Comparison of ENCODE assay signal across 20 mouse cellular contexts in genomic region chr3:153018051-153018450, GRCm38 (mm10). TPM values are rescaled to one million over a fixed set of nuclear protein-coding genes. Genes with fewer than 3 reads are reported as not detected.
DNase-seq lines count a peak whose midpoint lies in the region; ATAC-seq and TF ChIP-seq lines count a peak whose summit lies in the region.
"Had no signal": no experiment of that assay in that cellular context is flagged by ENCODE, and none has a peak within 500 bp of the region (broad histone marks: within the 10 kb centered on the region; RNA-seq: fewer than 3 reads in every experiment).

No protein-coding gene starts in this region.

- H3K27me3 ChIP-seq in forebrain, embryonic 14.5 days (replicated peaks; ENCODE audit: control insufficient read depth, insufficient read depth, low read length), result no peaks in the 10 kb centered on the region
- H3K27me3 ChIP-seq in forebrain, embryonic 10.5 days (ENCODE audit: poor library complexity, severe bottlenecking), result no peaks in the 10 kb centered on the region
- no peaks in the 10 kb centered on the region for H3K27me3 ChIP-seq in intestine, embryonic 15.5 days (replicated peaks)
- H3K27me3 ChIP-seq in intestine, embryonic 16.5 days (replicated peaks; ENCODE audit: control insufficient read depth, insufficient read depth, low read length), result no peaks in the 10 kb centered on the region
- no peaks in the 10 kb centered on the region for H3K27me3 ChIP-seq in lung, postnatal 0 days (replicated peaks; ENCODE audit: insufficient read depth, low read length)
- no peaks in the 10 kb centered on the region for H3K27me3 ChIP-seq in forebrain, postnatal 0 days (ENCODE audit: insufficient read depth, low read length)
- H3K27me3 ChIP-seq: embryonic facial prominence, embryonic 13.5 days; limb, embryonic 13.5 days; liver, embryonic 13.5 days had no signal

- TF ChIP-seq CTCF in lung, postnatal 0 days (IDR thresholded peaks at IDR 0.05), result no peak
- no peak for TF ChIP-seq CTCF in forebrain, postnatal 0 days (IDR thresholded peaks at IDR 0.05; ENCODE audit: low read depth)

- peak; percentile 61 for DNase-seq in forebrain, embryonic 14.5 days (ENCODE audit: low spot score)
- no peak for DNase-seq in forebrain, embryonic 10.5 days (ENCODE audit: extremely low spot score, low spot score)
- DNase-seq in lung, postnatal 36 days, result peak; percentile 3
- DNase-seq in lung, postnatal 0 days (ENCODE audit: low spot score), result no peak
- peak; percentile 30 for DNase-seq in forebrain, postnatal 0 days
- DNase-seq in frontal cortex, postnatal 25 days (ENCODE audit: low spot score in 2 of 2), result no peak
- DNase-seq: B cell, adult 2 months; cerebellum, adult 9-10 months; kidney, postnatal 4 days; liver, embryonic 13.5 days; right cerebral cortex, postnatal 14 days; spleen, adult 18-20 months; thymus, postnatal 36 days had no signal

- no peak overlapping the region for H3K4me3 ChIP-seq in forebrain, embryonic 14.5 days (ENCODE audit: low read depth, low read length)
- no peak overlapping the region for H3K4me3 ChIP-seq in forebrain, embryonic 10.5 days
- H3K4me3 ChIP-seq in intestine, embryonic 15.5 days (replicated peaks), result no peak overlapping the region
- no peak overlapping the region for H3K4me3 ChIP-seq in intestine, embryonic 16.5 days (ENCODE audit: low read length)
- H3K4me3 ChIP-seq in lung, postnatal 0 days (ENCODE audit: low read depth, low read length), result no peak overlapping the region
- H3K4me3 ChIP-seq in forebrain, postnatal 0 days (ENCODE audit: low read depth, low read length), result no peak overlapping the region
- H3K4me3 ChIP-seq: embryonic facial prominence, embryonic 13.5 days; heart, embryonic 10.5 days; limb, embryonic 13.5 days; liver, embryonic 13.5 days; midbrain, embryonic 12.5 days; myocyte had no signal

- H3K9ac ChIP-seq in forebrain, embryonic 14.5 days (ENCODE audit: low read length), result no peak overlapping the region
- H3K9ac ChIP-seq in intestine, embryonic 15.5 days, result no peak overlapping the region
- no peak overlapping the region for H3K9ac ChIP-seq in intestine, embryonic 16.5 days (ENCODE audit: low read depth, low read length)
- H3K9ac ChIP-seq in lung, postnatal 0 days (replicated peaks; ENCODE audit: low read depth), result no peak overlapping the region
- no peak overlapping the region for H3K9ac ChIP-seq in forebrain, postnatal 0 days
- H3K9ac ChIP-seq: embryonic facial prominence, embryonic 13.5 days; limb, embryonic 13.5 days; liver, embryonic 13.5 days; midbrain, embryonic 12.5 days had no signal

- 43% methylated on average over 10 of the region's 10 CpGs for WGBS in forebrain, embryonic 14.5 days
- 84% methylated on average over 10 of the region's 10 CpGs for WGBS in forebrain, embryonic 10.5 days
- WGBS in intestine, embryonic 15.5 days, result 64% methylated on average over 10 of the region's 10 CpGs
- WGBS in intestine, embryonic 16.5 days, result 60% methylated on average over 10 of the region's 10 CpGs
- WGBS in lung, postnatal 0 days, result 49% methylated on average over 10 of the region's 10 CpGs
- 36% methylated on average over 10 of the region's 10 CpGs for WGBS in forebrain, postnatal 0 days

- no peaks in the 10 kb centered on the region for H3K9me3 ChIP-seq in forebrain, embryonic 14.5 days (replicated peaks; ENCODE audit: control insufficient read depth, low read length)
- no peaks in the 10 kb centered on the region for H3K9me3 ChIP-seq in forebrain, embryonic 10.5 days
- no peaks in the 10 kb centered on the region for H3K9me3 ChIP-seq in intestine, embryonic 15.5 days
- no peaks in the 10 kb centered on the region for H3K9me3 ChIP-seq in intestine, embryonic 16.5 days (ENCODE audit: control insufficient read depth, low read length)
- no peaks in the 10 kb centered on the region for H3K9me3 ChIP-seq in lung, postnatal 0 days (ENCODE audit: low read length)
- H3K9me3 ChIP-seq in forebrain, postnatal 0 days (ENCODE audit: low read length), result no peaks in the 10 kb centered on the region
- H3K9me3 ChIP-seq: embryonic facial prominence, embryonic 13.5 days; heart, embryonic 10.5 days; limb, embryonic 13.5 days; liver, embryonic 13.5 days; midbrain, embryonic 12.5 days had no signal

- ATAC-seq in forebrain, embryonic 14.5 days, result peak; percentile 58; the same call in 1 of the 2 replicates
- ATAC-seq in intestine, embryonic 15.5 days, result no peak
- ATAC-seq in intestine, embryonic 16.5 days, result no peak
- ATAC-seq in lung, postnatal 0 days, result no peak
- ATAC-seq in forebrain, postnatal 0 days, result no peak

- H3K4me2 ChIP-seq in forebrain, embryonic 14.5 days (ENCODE audit: low read length), result no peak overlapping the region
- H3K4me2 ChIP-seq in intestine, embryonic 15.5 days (replicated peaks), result 0 out of 2 replicates have a peak overlapping the region, but pooled peaks have one; percentile 9
- H3K4me2 ChIP-seq in intestine, embryonic 16.5 days (ENCODE audit: low read depth, low read length), result no peak overlapping the region
- no peak overlapping the region for H3K4me2 ChIP-seq in lung, postnatal 0 days (replicated peaks; ENCODE audit: low read depth, low read length)
- H3K4me2 ChIP-seq in forebrain, postnatal 0 days (ENCODE audit: low read depth), result no peak overlapping the region
- H3K4me2 ChIP-seq: embryonic facial prominence, embryonic 13.5 days; limb, embryonic 13.5 days; liver, embryonic 13.5 days; midbrain, embryonic 12.5 days had no signal

- H3K36me3 ChIP-seq in forebrain, embryonic 14.5 days (ENCODE audit: control insufficient read depth, insufficient read depth, low read length), result no peaks in the 10 kb centered on the region
- no peaks in the 10 kb centered on the region for H3K36me3 ChIP-seq in forebrain, embryonic 10.5 days (replicated peaks)
- no peaks in the 10 kb centered on the region for H3K36me3 ChIP-seq in intestine, embryonic 15.5 days
- no peaks in the 10 kb centered on the region for H3K36me3 ChIP-seq in intestine, embryonic 16.5 days (ENCODE audit: control insufficient read depth, insufficient read depth, low read length)
- no peaks in the 10 kb centered on the region for H3K36me3 ChIP-seq in lung, postnatal 0 days (ENCODE audit: insufficient read depth, low read length)
- H3K36me3 ChIP-seq in forebrain, postnatal 0 days (ENCODE audit: insufficient read depth), result no peaks in the 10 kb centered on the region
- H3K36me3 ChIP-seq: embryonic facial prominence, embryonic 13.5 days; heart, embryonic 10.5 days; limb, embryonic 13.5 days; liver, embryonic 13.5 days; midbrain, embryonic 12.5 days had no signal

- TF ChIP-seq EP300 in lung, postnatal 0 days (IDR thresholded peaks at IDR 0.05), result no peak

- H3K27ac ChIP-seq in forebrain, embryonic 14.5 days (ENCODE audit: low read depth, low read length), result no peak overlapping the region
- no peak overlapping the region for H3K27ac ChIP-seq in forebrain, embryonic 10.5 days
- H3K27ac ChIP-seq in intestine, embryonic 15.5 days, result no peak overlapping the region
- H3K27ac ChIP-seq in intestine, embryonic 16.5 days (ENCODE audit: low read length), result no peak overlapping the region
- H3K27ac ChIP-seq in lung, postnatal 0 days (ENCODE audit: low read length), result no peak overlapping the region
- H3K27ac ChIP-seq in forebrain, postnatal 0 days (ENCODE audit: low read depth, low read length), result no peak overlapping the region
- H3K27ac ChIP-seq: embryonic facial prominence, embryonic 13.5 days; heart, embryonic 10.5 days; limb, embryonic 13.5 days; liver, embryonic 13.5 days; midbrain, embryonic 12.5 days had no signal

- H3K4me1 ChIP-seq in forebrain, embryonic 14.5 days (ENCODE audit: control insufficient read depth, insufficient read depth, low read length), result peaks cover 4% of the 10 kb centered on the region; the same call in 1 of the 2 replicates
- 0 out of 2 replicates have a peak, but pooled peaks cover 3% of the 10 kb centered on the region for H3K4me1 ChIP-seq in forebrain, embryonic 10.5 days
- H3K4me1 ChIP-seq in intestine, embryonic 15.5 days (replicated peaks), result no peaks in the 10 kb centered on the region
- no peaks in the 10 kb centered on the region; the same call in 1 of the 2 replicates for H3K4me1 ChIP-seq in intestine, embryonic 16.5 days (ENCODE audit: control insufficient read depth, insufficient read depth, low read length)
- no peaks in the 10 kb centered on the region for H3K4me1 ChIP-seq in lung, postnatal 0 days (ENCODE audit: insufficient read depth, low read depth, low read length)
- H3K4me1 ChIP-seq in forebrain, postnatal 0 days (ENCODE audit: insufficient read depth), result no peaks in the 10 kb centered on the region
- H3K4me1 ChIP-seq: embryonic facial prominence, embryonic 13.5 days; heart, embryonic 10.5 days; limb, embryonic 13.5 days; liver, embryonic 13.5 days; midbrain, embryonic 12.5 days had no signal

RNA-seq across cellular contexts. Expression of gene St6galnac5, which starts 36.0 kb away (rescaled TPM):
- 8.4 and 16.7 TPM in 2 replicates for polyA plus RNA-seq in forebrain, embryonic 14.5 days (2014; fragmentation: Nextera tagmentation; extraction: Ambion mirVana)
- polyA plus RNA-seq in forebrain, embryonic 10.5 days (2016; fragmentation: Nextera tagmentation; extraction: Ambion mirVana), result 0.68 and 1.1 TPM in 2 replicates
- polyA plus RNA-seq in intestine, embryonic 15.5 days (2015; fragmentation: Nextera tagmentation; extraction: Ambion mirVana), result 0.39 and 0.40 TPM in 2 replicates
- polyA plus RNA-seq in intestine, embryonic 16.5 days (2015; fragmentation: Nextera tagmentation; extraction: Ambion mirVana), result 0.28 and 0.58 TPM in 2 replicates
- 2.4 and 2.5 TPM in 2 replicates for polyA plus RNA-seq in lung, postnatal 0 days (2015; fragmentation: Nextera tagmentation; extraction: Ambion mirVana)
- total RNA-seq in forebrain, postnatal 0 days (2014; rRNA removed), result 23.9 and 26.8 TPM in 2 replicates
- 23.4 and 38.3 TPM in 2 replicates for polyA plus RNA-seq in forebrain, postnatal 0 days (2015; fragmentation: Nextera tagmentation; extraction: Ambion mirVana)
- polyA plus RNA-seq: myocyte had no signal

Comparison
In these comparisons a context has a peak if more than half of its experiments do, and no peak if none do; other contexts are left out.
1. DNase-seq: peak in forebrain, embryonic 14.5 days (single experiment), lung, postnatal 36 days (single experiment) and forebrain, postnatal 0 days (single experiment); none in forebrain, embryonic 10.5 days (single experiment), lung, postnatal 0 days (single experiment) and frontal cortex, postnatal 25 days (0 of 2).